Mouse (Mus musculus): Measurements from ENCODE around the gene Ndufv3. TPM values are rescaled to one million over a fixed set of nuclear protein-coding genes. Genes with fewer than 3 reads are reported as not detected.

Ndufv3 gene
- total and polyA plus RNA-seq, 3 experiments, result 158 to 1,046 (median 189) TPM

DNA sequence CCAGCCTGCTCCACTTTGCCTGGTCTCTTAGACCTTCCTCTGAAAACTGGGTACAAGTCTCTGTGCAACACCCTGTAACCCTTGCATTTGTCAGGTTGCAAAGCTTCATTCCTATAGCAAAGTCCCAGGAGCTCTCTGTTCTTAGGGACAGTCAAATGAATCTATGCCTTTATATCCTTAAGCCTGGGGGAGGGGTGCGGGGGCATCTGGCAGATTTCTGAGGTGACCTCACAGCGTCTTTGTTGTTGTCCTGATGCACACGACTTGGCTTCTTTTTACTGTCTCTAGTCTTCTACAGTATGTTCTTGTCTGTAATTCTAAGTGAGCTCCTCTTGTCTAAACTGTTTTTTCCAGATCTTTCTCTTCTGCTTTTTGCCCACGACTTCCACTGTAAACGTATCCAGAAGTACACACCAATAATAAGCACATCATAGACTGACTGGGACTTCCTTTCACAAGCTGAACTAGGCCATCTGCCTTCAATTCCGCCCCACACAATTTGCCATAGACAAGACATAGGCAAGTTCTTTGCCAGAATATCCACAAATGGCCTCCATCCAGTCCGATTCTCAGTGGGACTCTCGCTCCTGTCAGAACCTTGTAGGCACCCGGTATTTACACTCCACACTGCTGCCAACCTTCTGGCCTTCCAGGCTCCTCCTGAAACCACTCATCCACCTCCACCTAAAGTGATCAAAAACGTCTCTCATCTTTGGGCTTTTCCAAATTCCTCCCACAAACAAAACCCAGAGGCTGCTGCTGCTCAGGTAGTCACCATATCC lies 56.7 kb downstream of the Ndufv3 start:
- no peak overlapping the region for H3K9ac ChIP-seq (ENCODE audit: control insufficient read depth, low read depth, low read length, poor library complexity, severe bottlenecking)
- no peaks in the 10 kb centered on the region for H3K4me1 ChIP-seq (ENCODE audit: control insufficient read depth in 1 of 2, insufficient read depth in 2 of 2, low read length in 2 of 2)
- no peak overlapping the region for H3K4me3 ChIP-seq (ENCODE audit: control insufficient read depth in 1 of 2, insufficient read depth in 1 of 2, low read depth in 2 of 2, low read length in 2 of 2)
- no peak for DNase-seq (ENCODE audit: low read depth, low spot score)
- no peaks in the 10 kb centered on the region for H3K9me3 ChIP-seq (replicated peaks; ENCODE audit: insufficient read depth, low read length)
- H3K27me3 ChIP-seq (ENCODE audit: control insufficient read depth in 1 of 2, insufficient read depth in 2 of 2, low read length in 2 of 2), result no peaks in the 10 kb centered on the region
- H3K36me3 ChIP-seq (ENCODE audit: control insufficient read depth in 1 of 2, insufficient read depth in 2 of 2, low read length in 2 of 2), result no peaks in the 10 kb centered on the region
- TF ChIP-seq MAZ (IDR thresholded peaks at IDR 0.05; ENCODE audit: low read depth, low read length) (no peak), MAFK (IDR thresholded peaks at IDR 0.05; ENCODE audit: borderline replicate concordance, low read depth, low read length) (no peak), TAL1 (IDR thresholded peaks at IDR 0.05; ENCODE audit: low read length) (no peak), RAD21 (IDR thresholded peaks at IDR 0.05; ENCODE audit: low read depth, low read length) (no peak), ELF1 (IDR thresholded peaks at IDR 0.05; ENCODE audit: low read depth, low read length) (no peak), SIN3A (IDR thresholded peaks at IDR 0.05; ENCODE audit: low read length) (no peak), HCFC1 (IDR thresholded peaks at IDR 0.05; ENCODE audit: low read depth, low read length) (no peak), SMC3 (IDR thresholded peaks at IDR 0.05; ENCODE audit: low read depth, low read length) (no peak), CHD1 (IDR thresholded peaks at IDR 0.05; ENCODE audit: low read depth, low read length) (no peak), USF1 (IDR thresholded peaks at IDR 0.05; ENCODE audit: low read depth, low read length) (no peak), MYC (IDR thresholded peaks at IDR 0.05; ENCODE audit: low read depth, low read length) (no peak), NELFE (IDR thresholded peaks at IDR 0.05; ENCODE audit: low read depth, low read length) (no peak), UBTF (IDR thresholded peaks at IDR 0.05; ENCODE audit: borderline replicate concordance, insufficient read depth, low read depth, low read length) (no peak), NRF1 (IDR thresholded peaks at IDR 0.05; ENCODE audit: insufficient read depth, low read depth, low read length, poor library complexity, severe bottlenecking) (no peak), KAT2A (conservative IDR thresholded peaks at IDR 0.05; ENCODE audit: low read depth, low read length) (no peak), TCF12 (IDR thresholded peaks at IDR 0.05; ENCODE audit: low read depth, low read length) (no peak), ZC3H11A (IDR thresholded peaks at IDR 0.05; ENCODE audit: low read depth, low read length) (no peak), ZKSCAN1 (IDR thresholded peaks at IDR 0.05; ENCODE audit: low read depth, low read length) (no peak), GABPA (IDR thresholded peaks at IDR 0.05; ENCODE audit: low read depth, low read length) (no peak)
- H3K27ac ChIP-seq (ENCODE audit: control insufficient read depth, low read depth, low read length), result no peak overlapping the region
- no peaks in the 10 kb centered on the region for H3K79me2 ChIP-seq (ENCODE audit: control insufficient read depth, insufficient read depth, low read length, poor library complexity)

- Histone ChIP-seq H3K27me3 (ENCODE audit: control insufficient read depth in 1 of 2, insufficient read depth in 2 of 2, low read length in 2 of 2) (no peaks in the 10 kb centered on the region), H3K4me1 (ENCODE audit: control insufficient read depth in 1 of 2, insufficient read depth in 2 of 2, low read length in 2 of 2) (no peaks in the 10 kb centered on the region), H3K36me3 (ENCODE audit: control insufficient read depth in 1 of 2, insufficient read depth in 2 of 2, low read length in 2 of 2) (no peaks in the 10 kb centered on the region), H3K4me3 (ENCODE audit: control insufficient read depth in 1 of 2, insufficient read depth in 1 of 2, low read depth in 2 of 2, low read length in 2 of 2) (no peak overlapping the region), H3K79me2 (ENCODE audit: control insufficient read depth, insufficient read depth, low read length, poor library complexity) (no peaks in the 10 kb centered on the region), H3K9me3 (replicated peaks; ENCODE audit: insufficient read depth, low read length) (no peaks in the 10 kb centered on the region), H3K27ac (ENCODE audit: control insufficient read depth, low read depth, low read length) (no peak overlapping the region), H3K9ac (ENCODE audit: control insufficient read depth, low read depth, low read length, poor library complexity, severe bottlenecking) (no peak overlapping the region)
- TF ChIP-seq CHD2 (IDR thresholded peaks at IDR 0.05; ENCODE audit: low read length), result no peak
- TF ChIP-seq POLR2AphosphoS5 (IDR thresholded peaks at IDR 0.05; ENCODE audit: borderline replicate concordance, low read depth, low read length), result no peak
- no peak for TF ChIP-seq JUND (IDR thresholded peaks at IDR 0.05; ENCODE audit: low read depth, low read length)
- TF ChIP-seq MYC (IDR thresholded peaks at IDR 0.05; ENCODE audit: low read depth, low read length), result no peak
- no peak for TF ChIP-seq POLR2AphosphoS2 (IDR thresholded peaks at IDR 0.05; ENCODE audit: low read length)
- no peak for DNase-seq (ENCODE audit: low read depth, low spot score)
These were observed 60.4 kb downstream of the Ndufv3 start for GRCm38 (mm10) chr17:31580344-31580743.

All from MEL (cell line).